Mouse (Mus musculus) erythroblast, embryonic 14.5 days (primary cell): ENCODE measurements around the gene Gm45837.

Source experiments
- GATA1 ChIP-seq: IDR thresholded peaks from 2 replicates; pipeline ENCODE4 v1.6.1; 2012; ENCODE audit warnings: low read length, inconsistent platforms, mixed read lengths
- TAL1 ChIP-seq: IDR thresholded peaks from 3 replicates; pipeline ENCODE4 v1.6.1; 2012; ENCODE audit warnings: low read length, inconsistent platforms, mixed read lengths

DNA sequence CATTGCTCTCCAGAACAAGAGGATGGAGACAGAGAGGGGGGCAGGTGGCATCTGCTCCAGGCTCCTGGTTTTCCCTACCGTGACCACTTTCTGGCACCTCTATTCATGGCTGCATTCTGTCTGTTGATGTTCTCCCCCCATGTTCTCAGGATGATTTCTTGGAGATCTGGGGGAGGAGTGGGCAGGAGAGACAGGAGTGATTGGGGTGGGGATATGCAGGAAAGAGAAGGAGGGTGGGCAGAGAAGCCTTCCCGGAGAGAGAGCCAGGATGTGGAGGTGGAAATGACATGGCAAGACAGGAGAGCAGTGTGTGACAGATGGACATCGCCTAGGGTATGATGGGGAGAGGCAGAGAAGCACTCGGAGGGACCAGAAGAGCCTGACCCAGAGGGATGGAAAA is 65.8 kb downstream of the Gm45837 start:
- TF ChIP-seq GATA1 (no peak), TAL1 (no peak)
